Mouse (Mus musculus) CH12.LX (cell line): Measurements from ENCODE around the gene Larp4.

ENCODE experiments used
- ELF1 ChIP-seq: IDR thresholded peaks from 2 replicates; pipeline ENCODE4 v1.6.1; 2014; ENCODE audit warnings: low read depth, mild to moderate bottlenecking, inconsistent platforms, low read length, improper control_type of control experiment
- NELFE ChIP-seq: IDR thresholded peaks from 2 replicates; pipeline ENCODE4 v1.6.1; 2011; ENCODE audit warnings: low read depth, low read length, improper control_type of control experiment
- ZNF384 ChIP-seq: IDR thresholded peaks from 2 replicates; pipeline ENCODE4 v1.6.1; 2012; ENCODE audit warnings: low read depth, low read length, improper control_type of control experiment, inconsistent platforms

GRCm38 (mm10) chr15:99934501-99934900, 35.4 kb upstream of the Larp4 start:
- no peak for TF ChIP-seq ZNF384
- TF ChIP-seq ELF1, result no peak
- no peak for TF ChIP-seq NELFE
